Mouse (Mus musculus): ENCODE results near the gene Zcrb1.

Zcrb1 gene

DNA sequence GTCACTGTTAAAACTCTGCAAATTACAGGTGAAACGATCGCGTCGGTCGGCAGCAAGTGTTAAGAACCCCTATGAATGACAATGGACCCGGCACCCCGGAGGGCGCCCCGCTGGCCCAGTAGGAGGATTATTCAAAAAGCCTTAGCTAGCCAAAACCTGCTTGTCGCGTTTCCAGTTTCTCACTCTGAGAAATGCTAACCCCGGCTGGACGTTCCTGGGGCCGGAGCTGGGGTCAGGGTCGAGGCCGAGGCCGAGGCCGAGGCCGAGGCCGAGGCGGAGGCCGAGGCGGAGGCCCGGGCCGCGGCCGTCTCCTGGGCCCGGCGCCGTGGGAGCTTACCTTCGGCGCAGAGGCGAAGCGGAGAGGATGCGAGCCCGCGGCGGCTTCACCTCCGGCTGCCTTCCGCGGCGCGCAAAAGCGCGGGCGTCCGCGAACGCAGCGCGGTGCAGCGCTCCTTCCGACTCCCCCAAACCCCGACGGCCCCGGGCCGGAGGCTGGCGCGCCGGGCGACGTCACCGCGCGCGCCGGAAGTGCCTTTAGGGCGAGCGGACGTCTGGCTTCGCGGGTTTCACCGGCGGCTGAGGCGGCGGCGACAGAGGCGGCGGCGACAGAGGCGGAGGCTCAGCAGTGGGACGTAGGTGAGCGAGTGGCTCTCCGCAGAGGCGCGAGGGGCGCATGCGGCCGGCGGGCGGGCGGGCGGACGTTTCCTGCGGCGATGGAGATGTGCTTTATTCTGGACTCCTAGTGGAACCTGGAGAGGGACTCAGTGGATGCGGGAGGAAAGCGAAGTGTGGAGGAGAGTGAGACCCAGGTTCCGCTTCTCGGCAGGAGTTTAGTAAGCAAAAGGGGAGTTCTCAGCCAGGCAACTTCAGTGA lies at the start of gene Zcrb1, which contains the start of gene Pphln1:
TSS of gene Zcrb1 (minus strand) at position 509 of the 873 bp plus-strand sequence.
TSS of gene Pphln1 (plus strand) at position 525 of the 873 bp plus-strand sequence.
- peak; percentile 87 for ATAC-seq (ENCODE audit: insufficient number of reproducible peaks, low FRiP score, low TSS enrichment)

DNA sequence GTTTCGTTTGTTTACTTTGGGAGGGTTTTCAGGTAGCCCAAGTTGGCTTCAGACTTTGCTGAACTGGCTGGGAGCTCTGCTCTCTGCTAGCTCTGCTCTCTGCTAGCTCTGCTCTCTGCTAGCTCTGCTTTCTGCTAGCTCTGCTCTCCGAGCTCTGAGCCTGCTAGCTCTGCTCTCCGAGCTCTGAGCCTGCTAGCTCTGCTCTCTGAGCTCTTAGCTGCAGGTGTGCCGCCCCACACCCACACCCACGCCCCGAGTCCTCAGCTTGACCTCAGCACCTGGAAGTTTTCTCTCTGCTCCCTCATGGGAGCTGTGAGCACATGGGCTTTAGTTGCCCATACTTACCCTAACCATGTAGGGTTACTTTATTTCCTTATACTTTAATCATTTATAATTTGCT lies 45.5 kb upstream of the Zcrb1 start:
- no peak for ATAC-seq (ENCODE audit: insufficient number of reproducible peaks, low FRiP score, low TSS enrichment)

DNA sequence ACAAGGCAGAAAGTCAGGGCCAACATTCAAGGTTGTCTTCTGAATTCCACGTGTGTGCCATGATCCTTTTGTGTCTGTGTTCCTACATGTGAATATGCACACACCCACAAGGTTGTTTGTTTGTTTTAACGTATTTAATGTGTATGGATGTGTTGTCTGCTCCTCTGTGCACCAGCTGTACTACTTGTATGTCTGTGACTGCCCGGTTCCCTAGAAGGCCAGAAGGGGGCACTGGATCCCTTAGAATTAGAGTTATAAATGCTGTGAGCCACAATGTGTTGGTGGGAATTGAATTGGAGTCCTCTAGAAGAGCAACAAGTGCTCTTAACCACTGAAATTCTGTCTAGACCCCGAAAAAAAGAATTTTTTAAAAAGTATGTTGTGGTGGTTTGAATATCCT lies 44.1 kb upstream of the Zcrb1 start:
- ATAC-seq (ENCODE audit: insufficient number of reproducible peaks, low FRiP score, low TSS enrichment): no peak

DNA sequence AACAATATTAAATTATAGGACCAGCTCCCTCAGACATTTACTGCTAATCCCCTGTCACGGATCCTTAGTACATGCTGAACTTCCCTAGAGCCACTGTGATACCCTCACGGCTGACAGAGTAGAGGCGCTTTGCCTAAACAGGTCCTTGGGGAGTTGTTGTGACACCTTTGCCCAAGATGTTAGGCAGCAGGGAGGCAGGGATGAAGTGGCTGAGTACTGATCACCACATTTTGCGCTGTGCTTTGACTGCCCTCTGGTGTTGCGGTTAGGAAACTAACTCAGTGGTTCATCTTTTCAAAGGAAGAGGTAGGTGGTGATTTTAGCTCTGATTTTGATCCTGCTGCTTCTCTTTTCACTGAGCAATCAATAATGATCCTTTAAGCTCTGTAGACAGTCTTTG lies 40.5 kb upstream of the Zcrb1 start:
- peak; percentile 56; the same call in 1 of the 2 replicates for ATAC-seq (ENCODE audit: insufficient number of reproducible peaks, low FRiP score, low TSS enrichment)

DNA sequence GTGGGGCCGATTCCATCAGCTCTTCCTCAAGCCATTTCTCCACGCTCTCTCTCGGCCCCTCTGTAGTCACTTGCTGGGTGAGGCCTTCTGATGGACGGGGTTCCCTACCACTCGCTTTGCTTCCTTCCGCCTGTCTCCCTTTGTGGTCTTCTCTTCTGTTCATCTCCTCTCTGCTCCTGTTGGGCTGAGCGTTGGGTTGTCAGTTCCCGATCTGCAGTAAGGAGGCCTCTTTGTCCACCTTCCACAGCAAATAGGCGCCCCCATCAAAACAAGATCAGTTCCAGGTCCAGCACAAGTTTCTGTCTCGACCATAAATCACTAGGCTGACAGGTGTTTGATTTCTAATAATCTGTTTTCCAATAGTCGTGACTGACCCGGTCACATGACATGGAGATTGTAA lies 37.9 kb upstream of the Zcrb1 start:
- ATAC-seq (ENCODE audit: insufficient number of reproducible peaks, low FRiP score, low TSS enrichment): no peak

DNA sequence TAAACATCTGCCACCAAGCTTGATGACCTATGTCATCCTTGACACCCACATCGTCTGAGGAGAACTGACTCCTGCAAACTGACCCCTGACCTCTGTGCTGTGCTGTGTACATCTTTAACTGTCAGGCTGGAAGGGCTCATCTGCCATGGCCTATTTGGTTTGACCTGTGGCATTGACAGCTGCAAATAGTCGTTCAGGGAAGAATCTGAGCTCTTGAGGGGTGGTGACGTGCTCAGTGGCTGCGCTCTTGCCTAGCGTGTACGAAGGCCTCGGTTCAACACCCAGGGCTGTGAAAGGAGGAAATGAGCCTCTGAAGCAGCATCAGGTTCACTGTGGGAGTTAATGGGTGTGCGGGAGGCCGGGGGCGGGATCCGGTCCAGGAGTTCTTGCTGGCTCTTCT lies 35.7 kb upstream of the Zcrb1 start:
- 0 out of 2 replicates have a peak, but pooled peaks have one; percentile 20 for ATAC-seq (ENCODE audit: insufficient number of reproducible peaks, low FRiP score, low TSS enrichment)

DNA sequence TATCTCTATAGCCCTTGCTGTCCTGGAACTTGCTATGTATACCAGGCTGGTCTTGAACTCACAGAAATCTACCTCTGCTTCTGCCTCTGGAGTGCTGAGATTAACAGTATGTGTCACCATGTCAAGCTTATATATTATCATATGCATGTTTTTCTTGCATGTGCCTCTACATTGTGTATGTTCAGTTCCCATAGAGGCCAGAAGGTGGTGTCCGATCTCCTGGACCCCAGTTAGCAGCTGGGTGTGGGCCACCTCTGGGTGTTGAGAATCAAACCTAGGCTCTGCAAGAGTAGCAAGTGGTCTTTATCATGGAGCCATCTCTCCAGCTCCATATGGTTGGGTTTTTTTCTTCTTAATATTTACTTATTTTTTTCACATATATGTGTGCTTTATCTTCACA lies 24.4 kb upstream of the Zcrb1 start:
- ATAC-seq (ENCODE audit: insufficient number of reproducible peaks, low FRiP score, low TSS enrichment): no peak

DNA sequence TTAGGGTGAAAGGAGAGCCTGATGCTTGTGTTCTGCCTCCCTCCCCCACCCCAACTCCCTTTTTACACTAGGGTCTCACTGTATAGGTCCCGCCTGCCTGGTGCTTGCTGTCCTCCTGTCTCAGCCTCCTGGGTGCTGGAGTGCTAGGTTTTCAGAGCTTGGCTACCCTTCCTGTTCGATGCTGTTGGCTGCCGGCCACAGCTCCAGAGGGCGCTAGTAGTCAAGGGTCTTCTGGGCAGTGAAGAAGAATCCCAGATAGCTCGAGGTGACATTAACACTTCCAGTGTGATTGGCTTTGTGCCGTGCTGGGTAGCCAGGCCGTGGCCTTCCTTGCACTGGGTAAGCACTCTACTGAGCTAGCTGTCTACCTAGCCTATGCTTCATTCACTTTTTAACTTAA lies 22.5 kb upstream of the Zcrb1 start:
- no peak for ATAC-seq (ENCODE audit: insufficient number of reproducible peaks, low FRiP score, low TSS enrichment)

DNA sequence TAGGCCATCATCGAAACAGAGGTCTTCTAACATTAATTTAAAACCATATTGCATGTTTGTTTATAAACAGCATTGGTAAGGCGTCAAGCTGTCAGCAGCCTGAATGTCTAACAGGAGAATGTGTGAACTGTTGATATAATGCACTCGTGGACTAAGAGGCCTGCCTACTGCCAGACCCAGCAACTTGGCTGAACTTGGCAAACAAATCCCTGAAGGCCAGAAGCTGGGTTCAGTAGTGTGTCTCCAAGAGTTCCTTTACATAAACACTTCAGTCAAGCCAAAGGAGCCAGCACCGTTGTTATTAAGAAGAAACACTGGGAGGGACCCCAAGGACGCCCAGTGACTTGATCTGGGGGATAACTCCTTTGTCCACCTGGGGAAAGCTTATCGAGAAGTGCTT lies 18.2 kb upstream of the Zcrb1 start:
- ATAC-seq (ENCODE audit: insufficient number of reproducible peaks, low FRiP score, low TSS enrichment): no peak

DNA sequence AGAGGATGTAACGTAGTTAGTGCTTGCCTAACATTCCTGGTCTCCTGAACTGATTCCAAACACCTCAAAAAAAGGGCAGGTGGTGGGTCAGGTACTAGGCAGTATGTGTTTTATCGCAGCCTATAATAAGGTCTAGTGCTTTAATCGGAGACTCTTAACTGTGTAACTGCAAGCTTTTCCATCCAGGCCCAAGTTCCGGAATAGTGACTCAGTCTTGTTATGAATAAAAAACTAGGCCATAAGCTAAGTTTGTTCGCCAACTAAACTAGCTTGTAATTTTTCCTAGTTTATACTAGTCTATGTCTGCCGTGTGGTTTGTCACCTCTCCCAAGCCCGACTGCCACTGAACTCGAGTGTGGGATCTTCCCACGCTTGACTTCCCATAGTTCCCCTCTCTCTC lies 16.3 kb upstream of the Zcrb1 start:
- ATAC-seq (ENCODE audit: insufficient number of reproducible peaks, low FRiP score, low TSS enrichment): no peak

DNA sequence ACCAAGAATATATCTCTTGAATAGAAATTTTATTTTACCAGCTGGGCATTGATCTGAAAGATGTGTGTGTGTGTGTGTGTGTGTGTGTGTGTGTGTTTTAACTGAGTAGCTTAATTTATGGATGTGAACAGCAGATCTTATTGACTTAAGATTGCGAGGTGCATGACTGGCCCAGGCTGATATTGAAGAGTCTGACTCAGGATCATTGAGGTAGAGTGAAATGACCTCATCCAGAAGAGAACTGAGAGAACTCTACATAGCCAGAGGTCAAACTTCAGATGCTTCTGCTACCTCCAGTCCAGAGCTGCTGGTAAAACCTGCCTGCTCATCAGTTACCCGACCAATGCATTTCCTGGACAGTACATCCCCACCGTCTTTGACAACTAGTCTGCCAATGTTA lies 14.3 kb upstream of the Zcrb1 start:
- no peak for ATAC-seq (ENCODE audit: insufficient number of reproducible peaks, low FRiP score, low TSS enrichment)

DNA sequence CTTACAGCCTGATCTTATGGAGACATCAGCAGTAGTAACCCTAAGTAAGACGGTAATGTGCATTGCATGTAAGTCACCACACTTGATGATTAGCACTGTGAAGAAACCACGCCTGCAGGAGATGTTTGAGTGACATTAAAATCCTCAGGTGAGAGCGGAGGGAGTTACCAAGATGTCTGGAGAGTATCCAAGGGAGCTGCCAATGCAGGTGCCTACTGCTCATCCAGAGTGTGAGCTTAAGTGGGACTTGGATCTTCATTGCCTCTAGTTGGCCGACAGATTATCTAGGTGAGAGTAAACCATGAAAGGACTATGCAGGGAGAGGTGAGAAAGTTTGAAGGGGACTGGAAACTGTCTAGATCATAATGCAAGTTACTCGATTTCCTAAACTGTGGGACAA lies 8.4 kb upstream of the Zcrb1 start:
- no peak for ATAC-seq (ENCODE audit: insufficient number of reproducible peaks, low FRiP score, low TSS enrichment)

DNA sequence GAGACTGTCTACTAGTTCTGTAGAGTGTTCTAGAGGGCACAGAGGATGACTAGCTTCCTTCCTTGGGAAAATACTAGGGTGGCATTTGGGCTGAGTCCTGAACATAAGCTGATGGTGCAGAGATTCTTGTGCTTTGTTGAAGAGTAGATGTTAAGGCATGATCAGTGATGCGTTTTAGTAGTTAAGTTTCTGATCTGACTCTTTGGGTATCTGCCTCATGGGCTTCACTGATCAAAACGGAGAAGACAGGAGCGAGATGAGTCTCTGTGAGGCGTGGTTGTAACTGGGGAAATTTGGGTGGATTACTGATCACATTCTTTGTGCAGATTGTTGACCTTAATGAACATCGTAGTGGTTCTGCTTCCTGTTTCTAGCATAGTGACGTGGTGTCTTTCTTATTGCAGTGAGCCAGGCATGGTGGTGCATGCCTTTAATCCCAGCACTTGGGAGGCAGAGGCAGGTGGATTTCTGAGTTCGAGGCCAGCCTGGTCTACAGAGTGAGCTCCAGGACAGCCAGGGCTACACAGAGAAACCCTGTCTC lies 7.4 kb upstream of the Zcrb1 start:
- ATAC-seq (ENCODE audit: insufficient number of reproducible peaks, low FRiP score, low TSS enrichment): no peak

DNA sequence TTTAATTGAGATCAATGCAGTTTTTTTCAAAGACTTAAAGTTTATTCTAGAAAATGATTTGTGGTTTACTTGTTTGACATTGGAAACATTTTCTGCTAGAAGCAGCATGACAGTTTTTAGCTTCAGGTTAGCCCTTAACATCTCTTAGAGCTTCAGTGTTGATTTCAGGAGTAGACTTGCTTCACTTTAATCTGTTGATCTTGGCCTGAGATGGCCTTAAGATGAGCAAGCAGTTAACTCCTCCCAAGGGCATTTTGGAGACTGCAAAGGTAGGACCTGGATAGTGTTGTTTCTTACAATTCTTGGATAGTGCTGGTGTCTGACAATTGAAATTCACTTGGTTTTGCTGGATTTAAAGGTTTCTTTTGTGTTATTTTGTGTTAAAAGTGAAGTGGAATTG lies 6.7 kb upstream of the Zcrb1 start:
- no peak for ATAC-seq (ENCODE audit: insufficient number of reproducible peaks, low FRiP score, low TSS enrichment)

DNA sequence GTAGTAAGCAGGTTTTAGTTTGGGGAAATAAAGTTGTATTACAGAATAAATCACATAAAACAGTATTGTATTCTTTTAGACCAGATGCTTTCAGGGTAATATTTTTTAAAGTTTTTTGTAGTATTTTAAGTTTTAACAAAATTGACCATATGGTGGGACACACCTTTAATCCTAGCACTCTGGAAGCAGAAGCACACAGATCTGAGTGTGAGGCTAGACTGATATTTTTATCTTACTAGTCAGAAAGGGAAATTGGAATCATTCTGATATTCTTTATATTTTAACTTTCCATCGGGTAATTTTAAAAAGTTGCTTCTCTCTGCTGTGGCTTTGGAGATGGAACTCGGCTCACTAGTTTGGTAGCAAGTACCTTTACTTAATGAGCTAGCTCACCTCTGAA lies 4.6 kb upstream of the Zcrb1 start:
- no peak for ATAC-seq (ENCODE audit: insufficient number of reproducible peaks, low FRiP score, low TSS enrichment)

DNA sequence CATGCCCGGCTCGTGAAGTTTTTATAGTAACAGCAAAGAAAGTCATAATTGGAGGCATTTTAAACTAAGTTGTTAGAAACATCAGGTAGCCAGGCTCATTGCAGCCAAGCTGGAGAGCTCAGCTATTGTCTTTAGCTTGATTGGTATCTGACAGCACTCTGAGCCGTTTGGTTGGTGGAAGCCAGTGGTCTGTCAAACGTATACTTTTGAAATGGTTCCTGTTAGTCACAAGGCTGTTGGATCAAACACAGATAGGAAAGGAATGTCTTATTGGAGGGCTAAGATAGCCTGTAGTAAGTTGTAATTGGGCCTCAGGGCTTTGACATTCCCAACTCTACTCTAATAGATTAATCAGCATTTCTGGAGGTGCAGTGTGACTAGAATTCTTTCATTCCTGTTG lies 3.3 kb upstream of the Zcrb1 start:
- no peak for ATAC-seq (ENCODE audit: insufficient number of reproducible peaks, low FRiP score, low TSS enrichment)

DNA sequence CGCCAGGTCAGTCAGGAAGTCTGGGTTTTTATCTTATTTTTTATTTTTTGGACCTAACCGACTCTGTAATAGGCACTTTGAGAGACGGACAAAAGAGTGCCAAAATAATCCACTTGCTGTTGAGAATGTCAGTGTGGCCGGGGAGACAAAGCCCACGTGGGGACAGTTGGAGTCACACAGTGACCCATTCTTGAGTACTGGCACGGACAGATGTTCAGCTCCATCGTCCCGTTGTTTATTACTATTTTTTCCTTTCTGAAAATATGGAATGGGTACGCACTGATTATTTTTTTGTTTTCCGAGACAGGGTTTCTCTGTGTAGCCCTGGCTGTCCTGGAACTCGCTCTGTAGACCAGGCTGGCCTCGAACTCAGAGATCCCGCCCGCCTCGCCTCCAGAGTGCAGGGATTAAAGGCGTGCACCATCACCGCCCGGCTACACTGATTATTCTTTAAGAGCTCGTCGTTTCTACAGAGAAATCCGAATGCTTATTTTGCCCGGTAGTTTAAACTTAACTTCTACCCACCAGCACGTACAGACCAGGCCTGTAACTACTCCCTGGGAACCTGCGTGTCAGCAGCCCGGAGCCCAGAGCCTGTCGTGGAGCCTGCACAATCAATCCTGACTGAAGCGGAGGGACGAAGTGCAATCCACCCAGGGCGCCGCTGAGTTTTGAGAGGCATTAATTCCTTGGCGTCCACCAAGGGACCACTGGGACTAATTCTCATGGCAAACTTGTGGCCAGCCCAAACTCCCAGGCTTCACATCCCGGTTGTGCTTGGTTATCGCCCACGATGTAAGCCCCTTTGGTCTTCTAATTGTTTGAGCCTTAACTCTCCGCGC lies 786 bp upstream of the Zcrb1 start:
- ATAC-seq (ENCODE audit: insufficient number of reproducible peaks, low FRiP score, low TSS enrichment): 0 out of 2 replicates have a peak, but pooled peaks have one; percentile 13

DNA sequence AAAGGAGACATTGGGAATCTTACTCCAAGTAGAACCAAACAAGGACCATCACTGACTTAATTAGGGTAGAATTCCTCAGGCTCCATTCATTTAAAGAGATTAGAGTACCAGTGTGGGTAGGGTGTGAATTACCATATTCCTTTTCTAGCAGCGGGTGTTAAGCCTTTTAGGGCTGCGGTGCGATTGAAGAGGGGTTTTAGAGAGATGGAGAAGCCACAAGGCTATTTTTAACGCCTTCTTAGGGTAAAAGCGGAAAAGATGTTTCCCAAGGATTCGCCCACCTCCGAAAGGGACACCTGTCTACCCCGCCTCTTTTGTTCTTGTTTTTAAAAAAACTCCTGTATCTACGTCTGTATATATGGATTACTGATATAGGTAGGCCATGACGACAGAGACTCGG lies 865 bp downstream of the Zcrb1 start:
- ATAC-seq (ENCODE audit: insufficient number of reproducible peaks, low FRiP score, low TSS enrichment): no peak

DNA sequence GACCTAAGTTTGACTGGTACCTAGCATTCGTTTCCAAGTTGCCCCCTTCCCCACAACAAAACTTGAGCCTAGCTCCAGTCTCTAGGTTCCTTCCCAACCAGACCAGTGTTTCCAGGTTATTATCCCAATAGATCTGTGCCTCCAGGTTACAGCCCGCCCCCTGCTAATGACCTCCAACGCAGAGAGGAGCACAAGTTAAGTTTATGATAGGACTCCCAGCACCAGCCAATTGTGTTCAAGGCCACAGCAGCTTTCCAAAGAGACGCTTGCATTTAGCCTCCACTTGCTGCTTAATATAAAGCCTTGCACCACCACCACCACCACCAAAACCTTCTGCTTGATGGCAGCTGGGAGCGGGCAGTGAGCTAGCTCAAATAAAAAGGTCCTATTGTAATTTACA lies 16.8 kb downstream of the Zcrb1 start:
- no peak for ATAC-seq (ENCODE audit: insufficient number of reproducible peaks, low FRiP score, low TSS enrichment)

DNA sequence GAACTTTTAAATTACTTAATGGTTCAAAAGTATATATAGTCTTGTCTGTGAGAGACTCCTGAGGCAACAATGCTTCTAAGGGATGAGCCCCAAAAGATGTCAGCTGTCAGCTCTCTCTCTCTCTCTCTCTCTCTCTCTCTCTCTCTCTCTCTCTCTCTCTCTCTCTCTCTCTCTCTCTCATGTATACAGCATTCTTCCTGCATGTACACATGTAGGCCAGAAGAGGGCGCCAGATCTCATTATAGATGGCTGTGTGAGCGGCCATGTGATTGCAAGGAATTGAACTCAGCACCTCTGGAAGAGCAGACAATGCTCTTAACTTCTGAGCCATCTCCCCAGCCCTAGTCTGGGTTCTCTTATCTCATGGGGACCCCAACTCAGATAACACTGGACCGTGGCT lies 19.0 kb downstream of the Zcrb1 start:
- no peak for ATAC-seq (ENCODE audit: insufficient number of reproducible peaks, low FRiP score, low TSS enrichment)

DNA sequence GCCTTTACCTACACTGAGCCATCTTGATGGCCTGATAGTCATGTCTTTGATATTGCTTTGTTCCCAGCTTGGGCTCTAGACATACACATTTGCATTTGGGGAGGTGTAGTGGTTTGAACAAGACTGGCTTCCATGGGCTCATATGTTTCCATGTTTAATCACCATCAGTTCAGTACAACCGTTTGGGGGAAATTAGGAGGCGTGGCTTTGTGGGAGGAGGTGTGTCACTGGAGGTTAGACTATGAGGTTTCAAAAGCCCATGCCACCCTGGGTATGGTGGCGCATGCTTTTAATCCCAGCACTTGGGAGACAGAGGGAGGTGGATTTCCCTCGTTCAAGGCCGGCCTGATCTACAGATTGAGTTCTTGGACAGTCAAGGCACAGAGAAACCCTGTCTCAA lies 22.4 kb downstream of the Zcrb1 start:
- no peak for ATAC-seq (ENCODE audit: insufficient number of reproducible peaks, low FRiP score, low TSS enrichment)

Data from cerebellum, adult (tissue).